ENCODE assay signal across 8 mouse cellular contexts in genomic region chr17:33685249-33685653, GRCm38 (mm10). TPM values are rescaled to one million over a fixed set of nuclear protein-coding genes. Genes with fewer than 3 reads are reported as not detected.
DNase-seq lines count a peak whose midpoint lies in the region; ATAC-seq and TF ChIP-seq lines count a peak whose summit lies in the region.

No protein-coding gene starts in this region.

- peak; percentile 90 for DNase-seq in c-Kit-negative CD71-positive TER-119-positive erythroid progenitor cells, embryonic 14.5 days (ENCODE audit: low read depth, low spot score)
- peak; percentile 89 for DNase-seq in fibroblast of lung, adult 2 months (ENCODE audit: low read depth)
- DNase-seq in kidney, postnatal 25 days, result peak; percentile 99 to 100
- peak; percentile 90 to 93 (median 90) for DNase-seq in liver, embryonic 14.5 days (ENCODE audit: low read depth in 3 of 3, low spot score in 3 of 3)
- DNase-seq in neural tube, embryonic 11.5 days (ENCODE audit: low spot score), result peak; percentile 97
- DNase-seq in stomach, postnatal 0 days (ENCODE audit: low spot score), result peak; percentile 98

- H3K4me2 ChIP-seq in heart, embryonic 15.5 days, result peak overlapping the region; percentile 85
- peak overlapping the region; percentile 79 for H3K4me2 ChIP-seq in liver, embryonic 14.5 days (ENCODE audit: low read depth)
- H3K4me2 ChIP-seq in neural tube, embryonic 11.5 days (ENCODE audit: low read depth), result peak overlapping the region; percentile 96
- H3K4me2 ChIP-seq in stomach, postnatal 0 days (replicated peaks; ENCODE audit: low read depth), result peak overlapping the region; percentile 87

- TF ChIP-seq CTCF in liver, embryonic 14.5 days (IDR thresholded peaks at IDR 0.05; ENCODE audit: low read depth), result peak; percentile 43
- TF ChIP-seq CTCF in stomach, postnatal 0 days (IDR thresholded peaks at IDR 0.05; ENCODE audit: low read depth), result peak; percentile 28; the same call in 1 of the 2 replicates

- no peaks in the 10 kb centered on the region for H3K9me3 ChIP-seq in heart, embryonic 15.5 days (replicated peaks)
- H3K9me3 ChIP-seq in liver, embryonic 14.5 days (ENCODE audit: control insufficient read depth, low read length), result no peaks in the 10 kb centered on the region
- H3K9me3 ChIP-seq in neural tube, embryonic 11.5 days (ENCODE audit: control insufficient read depth, low read length), result no peaks in the 10 kb centered on the region
- H3K9me3 ChIP-seq in stomach, postnatal 0 days (ENCODE audit: control insufficient read depth, low read length), result no peaks in the 10 kb centered on the region

- H3K27ac ChIP-seq in heart, embryonic 15.5 days, result peak overlapping the region; percentile 97
- H3K27ac ChIP-seq in liver, embryonic 14.5 days, result peak overlapping the region; percentile 78
- H3K27ac ChIP-seq in neural tube, embryonic 11.5 days (ENCODE audit: low read depth, low read length), result peak overlapping the region; percentile 97
- H3K27ac ChIP-seq in stomach, postnatal 0 days (replicated peaks), result peak overlapping the region; percentile 97

- peak overlapping the region; percentile 97 for H3K4me3 ChIP-seq in heart, embryonic 15.5 days
- H3K4me3 ChIP-seq in liver, embryonic 14.5 days (ENCODE audit: insufficient read depth in 1 of 2, low read depth in 2 of 2, low read length in 2 of 2), result peak overlapping the region; percentile 82 to 91
- peak overlapping the region; percentile 88 for H3K4me3 ChIP-seq in neural tube, embryonic 11.5 days (ENCODE audit: low read depth, low read length)
- peak overlapping the region; percentile 94 for H3K4me3 ChIP-seq in stomach, postnatal 0 days (ENCODE audit: low read depth, low read length)

- no peaks in the 10 kb centered on the region for H3K27me3 ChIP-seq in heart, embryonic 15.5 days
- H3K27me3 ChIP-seq in liver, embryonic 14.5 days (ENCODE audit: control insufficient read depth, insufficient read depth, low read length), result no peaks in the 10 kb centered on the region
- H3K27me3 ChIP-seq in neural tube, embryonic 11.5 days (ENCODE audit: control insufficient read depth, insufficient read depth, low read length), result no peaks in the 10 kb centered on the region
- no peaks in the 10 kb centered on the region for H3K27me3 ChIP-seq in stomach, postnatal 0 days (ENCODE audit: control insufficient read depth, insufficient read depth, low read length)

- no peaks in the 10 kb centered on the region for H3K36me3 ChIP-seq in heart, embryonic 15.5 days
- H3K36me3 ChIP-seq in liver, embryonic 14.5 days (replicated peaks; ENCODE audit: control insufficient read depth, insufficient read depth, low read depth), result peaks cover 47% of the 10 kb centered on the region
- peaks cover 2% of the 10 kb centered on the region; the same call in 1 of the 2 replicates for H3K36me3 ChIP-seq in neural tube, embryonic 11.5 days (ENCODE audit: control insufficient read depth, insufficient read depth, low read length)
- peaks cover 2% of the 10 kb centered on the region; the same call in 1 of the 2 replicates for H3K36me3 ChIP-seq in stomach, postnatal 0 days (ENCODE audit: control insufficient read depth, insufficient read depth, low read length)

- peak overlapping the region; percentile 99 for H3K9ac ChIP-seq in heart, embryonic 15.5 days
- H3K9ac ChIP-seq in liver, embryonic 14.5 days (replicated peaks), result peak overlapping the region; percentile 90
- peak overlapping the region; percentile 100 for H3K9ac ChIP-seq in neural tube, embryonic 11.5 days (ENCODE audit: low read length)
- H3K9ac ChIP-seq in stomach, postnatal 0 days (ENCODE audit: low read length), result peak overlapping the region; percentile 99

- ATAC-seq in CD4-positive, CD25-positive, alpha-beta regulatory T cell, adult 4 months, result peak; percentile 92
- peak; percentile 98 for ATAC-seq in heart, embryonic 15.5 days (replicated peaks; ENCODE audit: insufficient number of reproducible peaks, insufficient read depth, low FRiP score, low read depth)
- peak; percentile 95 for ATAC-seq in liver, embryonic 14.5 days (ENCODE audit: insufficient read depth)
- peak; percentile 95 for ATAC-seq in neural tube, embryonic 11.5 days (ENCODE audit: insufficient read depth, low FRiP score, low TSS enrichment)
- peak; percentile 98 for ATAC-seq in stomach, postnatal 0 days (ENCODE audit: low FRiP score, low TSS enrichment)

- under 1% methylated on average over 42 of the region's 42 CpGs for WGBS in heart, embryonic 15.5 days
- under 1% methylated on average over 42 of the region's 42 CpGs for WGBS in liver, embryonic 14.5 days (ENCODE audit: insufficient replicate concordance)
- under 1% methylated on average over 42 of the region's 42 CpGs for WGBS in neural tube, embryonic 11.5 days
- under 1% methylated on average over 42 of the region's 42 CpGs for WGBS in stomach, postnatal 0 days

- TF ChIP-seq EP300 in liver, embryonic 14.5 days (IDR thresholded peaks at IDR 0.05; ENCODE audit: low read depth), result no peak
- no peak for TF ChIP-seq EP300 in stomach, postnatal 0 days (optimal IDR thresholded peaks at IDR 0.05)

- peaks cover 32% of the 10 kb centered on the region for H3K4me1 ChIP-seq in heart, embryonic 15.5 days (replicated peaks)
- peaks cover 21 to 31% of the 10 kb centered on the region in 2 experiments for H3K4me1 ChIP-seq in liver, embryonic 14.5 days (replicated peaks; ENCODE audit: control insufficient read depth in 2 of 2, insufficient read depth in 2 of 2, low read length in 1 of 2)
- peaks cover 26% of the 10 kb centered on the region for H3K4me1 ChIP-seq in neural tube, embryonic 11.5 days (ENCODE audit: control insufficient read depth, insufficient read depth, low read length)
- peaks cover 3% of the 10 kb centered on the region; the same call in 1 of the 2 replicates for H3K4me1 ChIP-seq in stomach, postnatal 0 days (replicated peaks; ENCODE audit: control insufficient read depth, insufficient read depth)

RNA-seq across cellular contexts. Expression of gene Hnrnpm, which starts 1.4 kb away (rescaled TPM):
- 100 to 1,000 TPM; 297 to 326 TPM for polyA plus RNA-seq in CD4-positive, CD25-positive, alpha-beta regulatory T cell, adult 4 months (2017; shearing (Covaris generic))
- polyA plus RNA-seq in heart, embryonic 15.5 days (2015; fragmentation: Nextera tagmentation; extraction: Ambion mirVana), result 180 and 183 TPM in 2 replicates
- polyA plus RNA-seq in liver, embryonic 14.5 days (2012; rRNA removed), result 101 and 136 TPM in 2 replicates
- 143 and 164 TPM in 2 replicates for polyA plus RNA-seq in liver, embryonic 14.5 days (2014; fragmentation: Nextera tagmentation; extraction: Ambion mirVana)
- polyA plus RNA-seq in neural tube, embryonic 11.5 days (2014; fragmentation: Nextera tagmentation; extraction: Ambion mirVana), result 554 and 558 TPM in 2 replicates
- 115 and 122 TPM in 2 replicates for polyA plus RNA-seq in stomach, postnatal 0 days (2015; fragmentation: Nextera tagmentation; extraction: Ambion mirVana)

RNA-seq across cellular contexts. Expression of gene March2, which starts 33.2 kb away (rescaled TPM):
- polyA plus RNA-seq in CD4-positive, CD25-positive, alpha-beta regulatory T cell, adult 4 months (2017; shearing (Covaris generic)), result 10 to 100 TPM; 23.1 to 24.4 TPM
- polyA plus RNA-seq in heart, embryonic 15.5 days (2015; fragmentation: Nextera tagmentation; extraction: Ambion mirVana), result 98.6 and 118 TPM in 2 replicates
- 162 and 167 TPM in 2 replicates for polyA plus RNA-seq in liver, embryonic 14.5 days (2012; rRNA removed)
- polyA plus RNA-seq in liver, embryonic 14.5 days (2014; fragmentation: Nextera tagmentation; extraction: Ambion mirVana), result 235 and 236 TPM in 2 replicates
- polyA plus RNA-seq in neural tube, embryonic 11.5 days (2014; fragmentation: Nextera tagmentation; extraction: Ambion mirVana), result 39.3 and 43.8 TPM in 2 replicates
- 51.1 and 54.6 TPM in 2 replicates for polyA plus RNA-seq in stomach, postnatal 0 days (2015; fragmentation: Nextera tagmentation; extraction: Ambion mirVana)

RNA-seq across cellular contexts. Expression of gene Pram1, which starts 47.4 kb away (rescaled TPM):
- 1 to 10 TPM; 1.3 to 2.4 TPM for polyA plus RNA-seq in CD4-positive, CD25-positive, alpha-beta regulatory T cell, adult 4 months (2017; shearing (Covaris generic))
- polyA plus RNA-seq in heart, embryonic 15.5 days (2015; fragmentation: Nextera tagmentation; extraction: Ambion mirVana), result 0.24 and 0.70 TPM in 2 replicates
- 1.1 and 1.6 TPM in 2 replicates for polyA plus RNA-seq in liver, embryonic 14.5 days (2012; rRNA removed)
- 1.6 and 2.8 TPM in 2 replicates for polyA plus RNA-seq in liver, embryonic 14.5 days (2014; fragmentation: Nextera tagmentation; extraction: Ambion mirVana)
- polyA plus RNA-seq in neural tube, embryonic 11.5 days (2014; fragmentation: Nextera tagmentation; extraction: Ambion mirVana), result 0.20 and 1.0 TPM in 2 replicates
- 0.19 and 0.27 TPM in 2 replicates for polyA plus RNA-seq in stomach, postnatal 0 days (2015; fragmentation: Nextera tagmentation; extraction: Ambion mirVana)

RNA-seq across cellular contexts. Expression of gene Zfp414, which starts 56.4 kb away (rescaled TPM):
- polyA plus RNA-seq in CD4-positive, CD25-positive, alpha-beta regulatory T cell, adult 4 months (2017; shearing (Covaris generic)), result 10 to 100 TPM; 51.4 to 82.4 TPM
- polyA plus RNA-seq in heart, embryonic 15.5 days (2015; fragmentation: Nextera tagmentation; extraction: Ambion mirVana), result 29.8 and 32.1 TPM in 2 replicates
- 22.7 and 28.9 TPM in 2 replicates for polyA plus RNA-seq in liver, embryonic 14.5 days (2012; rRNA removed)
- polyA plus RNA-seq in liver, embryonic 14.5 days (2014; fragmentation: Nextera tagmentation; extraction: Ambion mirVana), result 24.6 and 26.5 TPM in 2 replicates
- polyA plus RNA-seq in neural tube, embryonic 11.5 days (2014; fragmentation: Nextera tagmentation; extraction: Ambion mirVana), result 68.8 and 71.0 TPM in 2 replicates
- 23.7 and 27.5 TPM in 2 replicates for polyA plus RNA-seq in stomach, postnatal 0 days (2015; fragmentation: Nextera tagmentation; extraction: Ambion mirVana)

Comparison
In these comparisons a context has a peak if more than half of its experiments do, and no peak if none do; other contexts are left out.
1. Peak in every context shown above with its lines: DNase-seq, ATAC-seq, H3K4me3 ChIP-seq and H3K27ac ChIP-seq.